Mouse (Mus musculus) urinary bladder, postnatal 4 days (tissue): ENCODE data around the gene Selplg.

Experiments
- DNase-seq, 2 experiments: peaks; one replicate each; pipeline ENCODE4 v3.0.0; 2021 to 2022; ENCODE audit warnings: low spot score in 2 of 2

Gene Selplg

GRCm38 (mm10) chr5:113854494-113854893 is 22.1 kb upstream of the Selplg start:
- DNase-seq, result peak; percentile 76 to 89

- no peak for DNase-seq
Observed at GRCm38 (mm10) chr5:113853541-113853940, 21.1 kb upstream of the Selplg start.

GRCm38 (mm10) chr5:113852463-113852862 is 20.0 kb upstream of the Selplg start:
- no peak for DNase-seq

GRCm38 (mm10) chr5:113850680-113851230 is 18.3 kb upstream of the Selplg start:
- DNase-seq, result no peak

- DNase-seq, result no peak
Observed at GRCm38 (mm10) chr5:113847636-113848035, 15.2 kb upstream of the Selplg start.

- DNase-seq, result no peak
Observed at GRCm38 (mm10) chr5:113846656-113847055, 14.2 kb upstream of the Selplg start.

- DNase-seq, result no peak
Observed at GRCm38 (mm10) chr5:113845627-113846026, 13.2 kb upstream of the Selplg start.

- peak; percentile 48 to 80 for DNase-seq
Observed at GRCm38 (mm10) chr5:113844721-113845120, 12.3 kb upstream of the Selplg start.

GRCm38 (mm10) chr5:113844106-113844505 is 11.7 kb upstream of the Selplg start:
- DNase-seq, result no peak

GRCm38 (mm10) chr5:113842906-113843305 is 10.5 kb upstream of the Selplg start:
- DNase-seq, result no peak

GRCm38 (mm10) chr5:113842244-113842643 is 9.8 kb upstream of the Selplg start:
- no peak for DNase-seq

- no peak for DNase-seq
Observed at GRCm38 (mm10) chr5:113841243-113842225, 9.1 kb upstream of the Selplg start.

- DNase-seq, result no peak
Observed at GRCm38 (mm10) chr5:113840443-113840842, 8.0 kb upstream of the Selplg start.

- no peak for DNase-seq
Observed at GRCm38 (mm10) chr5:113836961-113837360, 4.5 kb upstream of the Selplg start.

GRCm38 (mm10) chr5:113833316-113833947 is 988 bp upstream of the Selplg start:
- DNase-seq, result no peak

- DNase-seq, result no peak
Observed at GRCm38 (mm10) chr5:113831741-113832140, 703 bp downstream of the Selplg start.

GRCm38 (mm10) chr5:113830796-113831195 is 1.6 kb downstream of the Selplg start:
- DNase-seq, result no peak

- no peak for DNase-seq
Observed at GRCm38 (mm10) chr5:113830292-113830643, 2.2 kb downstream of the Selplg start.

- DNase-seq, result no peak
Observed at GRCm38 (mm10) chr5:113829566-113830291, 2.7 kb downstream of the Selplg start.

GRCm38 (mm10) chr5:113828481-113828880 is 4.0 kb downstream of the Selplg start:
- DNase-seq, result no peak

- DNase-seq, result no peak
Observed at GRCm38 (mm10) chr5:113827991-113828411, 4.4 kb downstream of the Selplg start.

- DNase-seq, result no peak
Observed at GRCm38 (mm10) chr5:113826619-113827018, 5.8 kb downstream of the Selplg start.
